Mouse (Mus musculus): ENCODE measurements at regions not wholly inside any gene's neighbourhood (a gene's known extent, or its start where the extent isn't known, plus 50 kb on each side); places are given as distances from the start of the nearest gene placed in this dataset.

GRCm38 (mm10) chr3:143575737-143576136 lies 629.3 kb downstream of the Lmo4 start:
- no peak for TF ChIP-seq CTCF (IDR thresholded peaks at IDR 0.05; ENCODE audit: low read depth, low read length)
- no peak for TF ChIP-seq EP300 (IDR thresholded peaks at IDR 0.05; ENCODE audit: insufficient read depth, low read depth, low read length)
- no peak for TF ChIP-seq POLR2A (IDR thresholded peaks at IDR 0.05; ENCODE audit: insufficient read depth, low read length)
